Mouse (Mus musculus) ES-E14 (cell line): Measurements from ENCODE around the gene Retsat.

Experiments used
- MAFK ChIP-seq: IDR thresholded peaks from 2 replicates; pipeline ENCODE4 v1.6.1; 2014; ENCODE audit warnings: mild to moderate bottlenecking, low read depth, low read length, inconsistent platforms; ENCODE audit not compliant: insufficient read depth
- ZC3H11A ChIP-seq: IDR thresholded peaks from 2 replicates; pipeline ENCODE4 v1.6.1; 2012; ENCODE audit warnings: low read depth, mild to moderate bottlenecking, inconsistent platforms, low read length, borderline replicate concordance

GRCm38 (mm10) chr6:72608662-72609184, 10.4 kb downstream of the Retsat start:
- TF ChIP-seq MAFK (no peak), ZC3H11A (no peak)
